Mouse (Mus musculus) liver, adult 2 months (tissue): ENCODE measurements around the gene Raly. TPM values are rescaled to one million over a fixed set of nuclear protein-coding genes. Genes with fewer than 3 reads are reported as not detected.
A peak's percentile ranks its signal among the peaks of the same experiment; 100 is the strongest.

Experiments
- DNase-seq: peaks from one replicate; pipeline ENCODE4 v3.0.0-alpha.2; 2011; ENCODE audit warnings: low read depth, low spot score; ENCODE audit errors: extremely low read depth
- H3K27ac ChIP-seq: fragments of 200-500 bp; replicated peaks from 2 replicates; pipeline ENCODE4 v1.5.1; 2012; ENCODE audit warnings: low read depth, mild to moderate bottlenecking, control low read depth, inconsistent platforms, low read length; ENCODE audit not compliant: insufficient read depth
- H3K27me3 ChIP-seq: fragments of 200-500 bp; 2 replicates; pipeline ENCODE4 v1.6.1; 2012; ENCODE audit warnings: mild to moderate bottlenecking, moderate library complexity, low read length, inconsistent platforms; ENCODE audit not compliant: control insufficient read depth, insufficient read depth
- H3K36me3 ChIP-seq: fragments of 200-500 bp; 2 replicates; pipeline ENCODE4 v1.6.1; 2012; ENCODE audit warnings: low read length, inconsistent platforms; ENCODE audit not compliant: control insufficient read depth, insufficient read depth
- H3K4me1 ChIP-seq: fragments of 200-500 bp; 2 replicates; pipeline ENCODE4 v1.6.1; 2011; ENCODE audit warnings: low read length; ENCODE audit not compliant: control insufficient read depth, insufficient read depth
- H3K4me3 ChIP-seq: fragments of 200-500 bp; 2 replicates; pipeline ENCODE4 v1.5.1; 2011; ENCODE audit warnings: low read depth, mild to moderate bottlenecking, control low read depth, low read length, moderate library complexity; ENCODE audit not compliant: insufficient read depth
- H3K79me2 ChIP-seq: fragments of 200-500 bp; 2 replicates; pipeline ENCODE4 v1.6.1; 2012; ENCODE audit warnings: inconsistent platforms, mild to moderate bottlenecking, low read length, moderate library complexity; ENCODE audit not compliant: control insufficient read depth, insufficient read depth
- H3K9ac ChIP-seq: fragments of 200-500 bp; 2 replicates; pipeline ENCODE4 v1.6.1; 2012; ENCODE audit warnings: low read depth, mild to moderate bottlenecking, control low read depth, inconsistent platforms, low read length
- CTCF ChIP-seq: fragments of 200-500 bp; IDR thresholded peaks from 2 replicates; pipeline ENCODE4 v1.5.1; 2011; ENCODE audit warnings: low read depth, low read length, control low read depth
- POLR2A ChIP-seq: fragments of 200-500 bp; IDR thresholded peaks from 2 replicates; pipeline ENCODE4 v1.6.1; 2011; ENCODE audit warnings: low read length, control low read depth; ENCODE audit not compliant: insufficient read depth; ENCODE audit errors: extremely low read depth
- WGBS: fragments of 180-500 bp; shearing (Covaris S2); methylation state at CpG from one replicate; pipeline ENCODE4 v1.1.7; 2018; 5-methylcytosine and 5-hydroxymethylcytosine counted together
- polyA plus RNA-seq: library from polyadenylated mRNA; depleted of rRNA; stranded (reverse); fragments of >200 nt; gene quantifications from 2 replicates; pipeline ENCODE4 v1.2.3, GENCODE M21; 2012
- total RNA-seq: library from RNA; depleted of rRNA; stranded (reverse); fragments of >200 nt; gene quantifications from 2 replicates; pipeline ENCODE4 v1.2.3, GENCODE M21; 2014

Gene Raly
- total and polyA plus RNA-seq, 2 experiments: 57.6 to 79.0 TPM

DNA sequence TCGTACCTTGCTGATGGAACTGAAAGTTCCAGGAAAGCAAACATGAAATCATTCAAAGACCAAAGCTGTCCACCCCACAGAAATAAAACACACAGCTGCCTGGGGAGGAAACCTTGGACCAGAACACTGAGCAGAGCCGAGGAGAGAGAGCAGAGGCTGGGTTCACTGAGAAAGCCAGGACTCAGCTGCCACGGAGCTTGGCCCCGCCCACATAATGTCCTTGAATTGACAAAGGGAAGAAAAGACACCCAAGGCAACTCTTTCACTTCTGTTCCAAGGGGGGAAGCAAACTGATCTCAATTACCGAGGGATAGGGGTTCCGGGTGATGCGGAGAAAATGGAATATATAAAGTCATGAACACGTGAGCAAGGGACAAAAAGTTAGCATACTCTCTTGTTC, 39.0 kb upstream of the Raly start:
- no peaks in the 10 kb centered on the region for H3K4me1 ChIP-seq
- no peaks in the 10 kb centered on the region for H3K79me2 ChIP-seq
- no peak overlapping the region for H3K4me3 ChIP-seq
- no peaks in the 10 kb centered on the region for H3K36me3 ChIP-seq
- no peak for DNase-seq
- no peak overlapping the region for H3K9ac ChIP-seq
- no peak for TF ChIP-seq CTCF
- no peak for TF ChIP-seq POLR2A
- no peaks in the 10 kb centered on the region for H3K27me3 ChIP-seq
- WGBS: 57% methylated on average over 8 of the region's 8 CpGs
- no peak overlapping the region for H3K27ac ChIP-seq

DNA sequence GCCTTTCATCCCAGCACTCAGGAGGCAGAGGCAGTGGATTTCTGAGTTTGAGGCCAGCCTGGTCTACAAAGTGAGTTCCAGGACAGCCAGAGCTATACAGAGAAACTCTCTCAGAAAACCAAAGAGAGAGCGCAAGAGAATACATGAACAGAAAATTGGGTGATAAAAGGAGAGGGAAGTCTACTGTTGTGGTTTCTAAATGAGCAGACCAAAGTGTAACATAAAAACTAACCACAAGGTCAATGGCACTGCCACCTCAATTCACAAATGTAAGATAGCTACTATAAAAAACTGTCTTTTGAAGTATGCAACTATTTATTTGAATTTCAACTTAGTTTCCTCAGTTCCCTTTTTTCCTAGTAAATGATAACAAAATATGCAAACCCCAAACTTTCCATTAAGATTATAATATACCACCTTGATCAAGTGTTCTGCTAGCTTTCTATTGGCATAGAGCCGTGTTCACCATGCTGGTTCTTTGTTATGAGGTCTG, 36.8 kb upstream of the Raly start:
- 87% methylated on average over 2 of the region's 2 CpGs for WGBS
- no peak for DNase-seq

DNA sequence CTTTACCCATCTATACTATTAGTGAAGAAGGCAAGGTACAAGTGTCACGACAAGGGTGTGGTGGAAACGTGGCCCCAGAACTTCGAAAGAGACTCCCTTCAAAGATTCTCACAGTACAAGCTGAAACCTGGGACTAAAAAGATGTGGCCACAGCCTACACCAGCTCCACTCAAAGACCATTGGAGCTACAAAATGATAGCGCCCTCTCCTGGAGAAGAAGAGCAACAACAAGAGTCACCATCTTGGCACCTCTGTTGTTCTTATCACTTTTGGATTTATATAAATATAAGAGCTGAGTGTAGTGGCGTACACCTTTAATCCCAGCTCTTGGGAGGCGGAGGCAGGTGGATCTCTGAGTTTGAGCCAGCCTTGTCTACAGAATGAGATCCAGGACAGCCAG, 35.1 kb upstream of the Raly start:
- no peak overlapping the region for H3K4me3 ChIP-seq
- H3K9ac ChIP-seq: no peak overlapping the region
- no peaks in the 10 kb centered on the region for H3K36me3 ChIP-seq
- H3K4me1 ChIP-seq: no peaks in the 10 kb centered on the region
- DNase-seq: no peak
- no peak overlapping the region for H3K27ac ChIP-seq
- no peaks in the 10 kb centered on the region for H3K27me3 ChIP-seq
- 76% methylated on average over 6 of the region's 6 CpGs for WGBS
- no peaks in the 10 kb centered on the region for H3K79me2 ChIP-seq
- TF ChIP-seq POLR2A (no peak), CTCF (0 out of 2 replicates have a peak, but pooled peaks have one; percentile 14)

More for the DNA sequence above, 36.8 kb upstream of the Raly start:
- Histone ChIP-seq H3K27me3 (no peaks in the 10 kb centered on the region), H3K4me3 (no peak overlapping the region), H3K36me3 (no peaks in the 10 kb centered on the region), H3K4me1 (no peaks in the 10 kb centered on the region), H3K9ac (no peak overlapping the region), H3K79me2 (no peaks in the 10 kb centered on the region), H3K27ac (no peak overlapping the region)
- no peak for TF ChIP-seq CTCF
- no peak for TF ChIP-seq POLR2A

DNA sequence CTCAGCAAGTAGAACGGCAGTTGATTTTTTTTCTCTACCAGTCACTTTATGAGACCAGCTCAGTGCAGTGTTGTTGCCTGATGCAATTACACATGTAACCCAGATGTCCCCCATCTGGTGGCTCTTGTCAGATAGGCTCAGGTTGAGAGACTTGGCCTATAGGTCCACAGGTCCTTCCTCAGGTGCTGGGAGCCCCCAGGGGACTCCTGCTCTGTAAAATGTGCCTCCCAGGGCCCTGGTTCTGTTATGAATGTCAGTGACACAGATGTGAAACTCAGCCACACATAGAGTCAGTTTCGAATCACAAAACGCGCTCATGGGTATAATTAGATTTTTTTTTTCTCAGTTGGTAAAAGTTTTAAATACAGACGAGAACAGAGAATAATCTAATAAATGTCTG, 33.2 kb upstream of the Raly start:
- no peak overlapping the region for H3K4me3 ChIP-seq
- no peak overlapping the region for H3K27ac ChIP-seq
- DNase-seq: no peak
- no peaks in the 10 kb centered on the region for H3K36me3 ChIP-seq
- TF ChIP-seq CTCF: no peak
- TF ChIP-seq POLR2A: no peak
- H3K27me3 ChIP-seq: no peaks in the 10 kb centered on the region
- WGBS: 88% methylated on average over 5 of the region's 5 CpGs
- no peak overlapping the region for H3K9ac ChIP-seq
- no peaks in the 10 kb centered on the region for H3K79me2 ChIP-seq
- no peaks in the 10 kb centered on the region for H3K4me1 ChIP-seq

DNA sequence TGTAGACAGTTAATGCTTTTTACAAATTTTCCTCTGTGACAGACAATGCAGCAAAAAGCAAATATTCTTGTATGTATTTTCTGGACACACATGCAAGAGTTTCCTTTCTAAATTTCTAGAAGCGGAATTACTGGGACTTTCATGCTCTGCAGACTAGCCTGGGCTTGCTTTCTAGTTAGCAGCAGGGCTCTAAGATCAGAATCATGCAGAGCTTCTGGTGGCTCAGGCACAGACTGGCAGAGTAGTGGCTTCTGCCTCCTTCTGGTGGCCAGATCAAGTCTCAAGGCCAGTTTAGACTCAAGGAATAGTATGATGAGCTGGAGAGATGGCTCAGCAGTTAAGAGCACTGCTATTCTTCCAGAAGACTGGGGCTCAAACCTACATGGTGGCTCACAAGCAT, 32.4 kb upstream of the Raly start:
- WGBS: 95% methylated on average over 1 of the region's 1 CpGs
- Histone ChIP-seq H3K27me3 (no peaks in the 10 kb centered on the region), H3K4me1 (no peaks in the 10 kb centered on the region), H3K79me2 (no peaks in the 10 kb centered on the region), H3K4me3 (no peak overlapping the region), H3K9ac (no peak overlapping the region), H3K36me3 (no peaks in the 10 kb centered on the region), H3K27ac (no peak overlapping the region)
- no peak for TF ChIP-seq CTCF
- no peak for TF ChIP-seq POLR2A
- no peak for DNase-seq

DNA sequence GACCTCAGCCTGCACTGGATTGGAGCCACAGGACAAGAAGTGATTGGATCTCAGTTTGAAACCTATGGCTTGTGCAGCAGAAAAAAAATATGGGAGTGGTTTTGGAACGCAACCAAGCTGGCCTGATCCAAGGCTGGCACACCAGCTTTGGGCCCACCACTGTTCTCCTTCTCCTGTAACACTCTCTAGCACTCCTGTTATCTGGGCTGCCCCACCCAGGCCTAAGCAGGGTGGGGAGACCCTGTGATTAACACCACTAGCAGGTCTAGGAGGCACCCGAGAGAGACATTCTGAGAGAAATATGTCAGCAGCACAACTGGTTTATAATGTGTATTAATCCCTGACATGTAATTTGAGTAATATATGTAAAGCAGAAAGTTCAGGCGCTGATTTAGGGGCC, 27.7 kb upstream of the Raly start:
- H3K9ac ChIP-seq: no peak overlapping the region
- DNase-seq: no peak
- no peaks in the 10 kb centered on the region for H3K4me1 ChIP-seq
- TF ChIP-seq POLR2A (no peak), CTCF (no peak)
- no peak overlapping the region for H3K27ac ChIP-seq
- WGBS: 90% methylated on average over 3 of the region's 3 CpGs
- H3K79me2 ChIP-seq: no peaks in the 10 kb centered on the region
- H3K36me3 ChIP-seq: no peaks in the 10 kb centered on the region
- no peak overlapping the region for H3K4me3 ChIP-seq
- no peaks in the 10 kb centered on the region for H3K27me3 ChIP-seq
